Mouse (Mus musculus): ENCODE results near the gene Dram1.

GRCm38 (mm10) chr10:88281699-88282098 is 97.2 kb downstream of the Dram1 start:
- TF ChIP-seq POLR2A (IDR thresholded peaks at IDR 0.05; ENCODE audit: low read depth, low read length) (no peak), CTCF (IDR thresholded peaks at IDR 0.05; ENCODE audit: borderline replicate concordance, insufficient read depth, low read length) (no peak)
